Mouse (Mus musculus): ENCODE data around the gene Cldn13. TPM values are rescaled to one million over a fixed set of nuclear protein-coding genes. Genes with fewer than 3 reads are reported as not detected.
"Not testable (repeated sequence)": the region's sequence is repeated elsewhere in the genome, so short reads cannot be mapped to it uniquely, and the experiment has no call there.

Gene Cldn13
- polyA plus RNA-seq, 1 experiment from 2014 or later: 0.70 TPM

- H3K4me3 ChIP-seq (ENCODE audit: low read length): no peak overlapping the region
- no peak overlapping the region for H3K9ac ChIP-seq (ENCODE audit: low read length)
- no peak overlapping the region for H3K4me2 ChIP-seq (ENCODE audit: low read depth, low read length)
- peaks cover 3% of the 10 kb centered on the region for H3K4me1 ChIP-seq (ENCODE audit: control insufficient read depth, insufficient read depth, low read length)
- H3K27me3 ChIP-seq (ENCODE audit: control insufficient read depth, insufficient read depth, low read length): no peaks in the 10 kb centered on the region
- H3K36me3 ChIP-seq (ENCODE audit: control insufficient read depth, insufficient read depth): no peaks in the 10 kb centered on the region
- no peak overlapping the region for H3K27ac ChIP-seq (ENCODE audit: low read length)
- ATAC-seq (replicated peaks; ENCODE audit: extremely low read depth, insufficient read depth, low FRiP score): no peak
- 67% methylated on average over 3 of the region's 3 CpGs for WGBS
- no peaks in the 10 kb centered on the region for H3K9me3 ChIP-seq (replicated peaks; ENCODE audit: control insufficient read depth, low read length)
These were observed 23.7 kb upstream of the Cldn13 start for GRCm38 (mm10) chr5:134939069-134939468.

GRCm38 (mm10) chr5:134936626-134937185 lies 21.4 kb upstream of the Cldn13 start:
- no peak overlapping the region for H3K4me3 ChIP-seq (ENCODE audit: low read length)
- H3K9ac ChIP-seq (ENCODE audit: low read length): no peak overlapping the region
- no peaks in the 10 kb centered on the region for H3K27me3 ChIP-seq (ENCODE audit: control insufficient read depth, insufficient read depth, low read length)
- no peak for ATAC-seq (replicated peaks; ENCODE audit: extremely low read depth, insufficient read depth, low FRiP score)
- WGBS: 75% methylated on average over 6 of the region's 6 CpGs
- no peaks in the 10 kb centered on the region for H3K36me3 ChIP-seq (ENCODE audit: control insufficient read depth, insufficient read depth)
- no peaks in the 10 kb centered on the region for H3K9me3 ChIP-seq (replicated peaks; ENCODE audit: control insufficient read depth, low read length)
- no peak overlapping the region for H3K27ac ChIP-seq (ENCODE audit: low read length)
- peaks cover 5% of the 10 kb centered on the region; the same call in 1 of the 2 replicates for H3K4me1 ChIP-seq (ENCODE audit: control insufficient read depth, insufficient read depth, low read length)
- H3K4me2 ChIP-seq (ENCODE audit: low read depth, low read length): no peak overlapping the region

- ATAC-seq (replicated peaks; ENCODE audit: extremely low read depth, insufficient read depth, low FRiP score): no peak
- H3K4me1 ChIP-seq (ENCODE audit: control insufficient read depth, insufficient read depth, low read length): peaks cover 5% of the 10 kb centered on the region; the same call in 1 of the 2 replicates
- WGBS: 77% methylated on average over 6 of the region's 6 CpGs
These were observed 20.7 kb upstream of the Cldn13 start for GRCm38 (mm10) chr5:134936051-134936450.

GRCm38 (mm10) chr5:134934666-134935065 lies 19.3 kb upstream of the Cldn13 start:
- 81% methylated on average over 3 of the region's 3 CpGs for WGBS
- Histone ChIP-seq H3K4me3 (ENCODE audit: low read length) (no peak overlapping the region), H3K9me3 (replicated peaks; ENCODE audit: control insufficient read depth, low read length) (no peaks in the 10 kb centered on the region), H3K9ac (ENCODE audit: low read length) (no peak overlapping the region), H3K4me1 (ENCODE audit: control insufficient read depth, insufficient read depth, low read length) (peaks cover 5% of the 10 kb centered on the region; the same call in 1 of the 2 replicates), H3K27me3 (ENCODE audit: control insufficient read depth, insufficient read depth, low read length) (no peaks in the 10 kb centered on the region), H3K27ac (ENCODE audit: low read length) (no peak overlapping the region), H3K36me3 (ENCODE audit: control insufficient read depth, insufficient read depth) (no peaks in the 10 kb centered on the region), H3K4me2 (ENCODE audit: low read depth, low read length) (no peak overlapping the region)
- ATAC-seq (replicated peaks; ENCODE audit: extremely low read depth, insufficient read depth, low FRiP score): no peak

More at GRCm38 (mm10) chr5:134936051-134936450, 20.7 kb upstream of the Cldn13 start:
- H3K9me3 ChIP-seq (replicated peaks; ENCODE audit: control insufficient read depth, low read length): no peaks in the 10 kb centered on the region
- H3K27me3 ChIP-seq (ENCODE audit: control insufficient read depth, insufficient read depth, low read length): no peaks in the 10 kb centered on the region
- H3K27ac ChIP-seq (ENCODE audit: low read length): no peak overlapping the region
- H3K4me2 ChIP-seq (ENCODE audit: low read depth, low read length): no peak overlapping the region
- H3K9ac ChIP-seq (ENCODE audit: low read length): no peak overlapping the region
- H3K4me3 ChIP-seq (ENCODE audit: low read length): no peak overlapping the region
- H3K36me3 ChIP-seq (ENCODE audit: control insufficient read depth, insufficient read depth): no peaks in the 10 kb centered on the region

- not testable (repeated sequence) for H3K27me3 ChIP-seq (ENCODE audit: control insufficient read depth, insufficient read depth, low read length); H3K4me1 ChIP-seq (ENCODE audit: control insufficient read depth, insufficient read depth, low read length); ATAC-seq (replicated peaks; ENCODE audit: extremely low read depth, insufficient read depth, low FRiP score); H3K27ac ChIP-seq (ENCODE audit: low read length); H3K4me3 ChIP-seq (ENCODE audit: low read length); H3K9ac ChIP-seq (ENCODE audit: low read length); H3K4me2 ChIP-seq (ENCODE audit: low read depth, low read length); H3K9me3 ChIP-seq (replicated peaks; ENCODE audit: control insufficient read depth, low read length); H3K36me3 ChIP-seq (ENCODE audit: control insufficient read depth, insufficient read depth)
- WGBS: 89% methylated on average over 5 of the region's 5 CpGs
These were observed 18.4 kb upstream of the Cldn13 start for GRCm38 (mm10) chr5:134933686-134934085.

- H3K4me2 ChIP-seq (ENCODE audit: low read depth, low read length): no peak overlapping the region
- no peak overlapping the region for H3K9ac ChIP-seq (ENCODE audit: low read length)
- no peaks in the 10 kb centered on the region for H3K36me3 ChIP-seq (ENCODE audit: control insufficient read depth, insufficient read depth)
- H3K4me1 ChIP-seq (ENCODE audit: control insufficient read depth, insufficient read depth, low read length): peaks cover 5% of the 10 kb centered on the region; the same call in 1 of the 2 replicates
- ATAC-seq (replicated peaks; ENCODE audit: extremely low read depth, insufficient read depth, low FRiP score): no peak
- H3K4me3 ChIP-seq (ENCODE audit: low read length): no peak overlapping the region
- 85% methylated on average over 8 of the region's 8 CpGs for WGBS
- no peaks in the 10 kb centered on the region for H3K9me3 ChIP-seq (replicated peaks; ENCODE audit: control insufficient read depth, low read length)
- no peaks in the 10 kb centered on the region for H3K27me3 ChIP-seq (ENCODE audit: control insufficient read depth, insufficient read depth, low read length)
- no peak overlapping the region for H3K27ac ChIP-seq (ENCODE audit: low read length)
These were observed 18.0 kb upstream of the Cldn13 start for GRCm38 (mm10) chr5:134933281-134933680.

- peak; percentile 64 for ATAC-seq (replicated peaks; ENCODE audit: extremely low read depth, insufficient read depth, low FRiP score)
- 44% methylated on average over 9 of the region's 9 CpGs for WGBS
- Histone ChIP-seq H3K9ac (ENCODE audit: low read length) (peak overlapping the region; percentile 87), H3K4me1 (ENCODE audit: control insufficient read depth, insufficient read depth, low read length) (peaks cover 5% of the 10 kb centered on the region; the same call in 1 of the 2 replicates), H3K27ac (ENCODE audit: low read length) (no peak overlapping the region), H3K27me3 (ENCODE audit: control insufficient read depth, insufficient read depth, low read length) (no peaks in the 10 kb centered on the region), H3K9me3 (replicated peaks; ENCODE audit: control insufficient read depth, low read length) (no peaks in the 10 kb centered on the region), H3K4me2 (ENCODE audit: low read depth, low read length) (peak overlapping the region; percentile 99), H3K4me3 (ENCODE audit: low read length) (peak overlapping the region; percentile 84), H3K36me3 (ENCODE audit: control insufficient read depth, insufficient read depth) (no peaks in the 10 kb centered on the region)
These were observed 17.6 kb upstream of the Cldn13 start for GRCm38 (mm10) chr5:134932903-134933276.

- Histone ChIP-seq H3K27ac (ENCODE audit: low read length) (peak within 1 kb of the TSS; percentile 61), H3K9me3 (replicated peaks; ENCODE audit: control insufficient read depth, low read length) (no peaks in the 10 kb centered on the region), H3K9ac (ENCODE audit: low read length) (peak within 1 kb of the TSS; percentile 87), H3K4me1 (ENCODE audit: control insufficient read depth, insufficient read depth, low read length) (peaks cover 5% of the 10 kb centered on the region; the same call in 1 of the 2 replicates), H3K4me3 (ENCODE audit: low read length) (peak within 1 kb of the TSS; percentile 84), H3K36me3 (ENCODE audit: control insufficient read depth, insufficient read depth) (no peaks in the 10 kb centered on the region), H3K4me2 (ENCODE audit: low read depth, low read length) (peak within 1 kb of the TSS; percentile 99), H3K27me3 (ENCODE audit: control insufficient read depth, insufficient read depth, low read length) (no peaks in the 10 kb centered on the region)
- under 1% methylated on average over 41 of the region's 41 CpGs for WGBS
- ATAC-seq (replicated peaks; ENCODE audit: extremely low read depth, insufficient read depth, low FRiP score): peak; percentile 91
These were observed 17.0 kb upstream of the Cldn13 start, which contains the start of gene Mettl27 for GRCm38 (mm10) chr5:134932179-134932902. Gene Mettl27, plus strand, starts transcription at chr5:134932368.

- H3K4me2 ChIP-seq (ENCODE audit: low read depth, low read length): no peak overlapping the region
- no peak overlapping the region for H3K4me3 ChIP-seq (ENCODE audit: low read length)
- H3K9me3 ChIP-seq (replicated peaks; ENCODE audit: control insufficient read depth, low read length): no peaks in the 10 kb centered on the region
- H3K36me3 ChIP-seq (ENCODE audit: control insufficient read depth, insufficient read depth): no peaks in the 10 kb centered on the region
- H3K4me1 ChIP-seq (ENCODE audit: control insufficient read depth, insufficient read depth, low read length): peaks cover 5% of the 10 kb centered on the region; the same call in 1 of the 2 replicates
- H3K27me3 ChIP-seq (ENCODE audit: control insufficient read depth, insufficient read depth, low read length): no peaks in the 10 kb centered on the region
- WGBS: 85% methylated on average over 2 of the region's 2 CpGs
- H3K27ac ChIP-seq (ENCODE audit: low read length): no peak overlapping the region
- ATAC-seq (replicated peaks; ENCODE audit: extremely low read depth, insufficient read depth, low FRiP score): no peak
- H3K9ac ChIP-seq (ENCODE audit: low read length): no peak overlapping the region
These were observed 14.7 kb upstream of the Cldn13 start for GRCm38 (mm10) chr5:134929988-134930387.

Measured in heart, embryonic 16.5 days (tissue).